Mouse (Mus musculus) effector memory CD4-positive, alpha-beta T cell, adult 7 months (primary cell): ENCODE results near the gene Pigo. TPM values are rescaled to one million over a fixed set of nuclear protein-coding genes. Genes with fewer than 3 reads are reported as not detected.

ENCODE experiments used
- polyA plus RNA-seq: library from polyadenylated mRNA; unstranded; fragments of 100-300 nt; shearing (Covaris generic); gene quantifications from one replicate; pipeline ENCODE4 v1.2.1, GENCODE M21; 2017

Gene Pigo
- polyA plus RNA-seq: 38.8 TPM

DNA sequence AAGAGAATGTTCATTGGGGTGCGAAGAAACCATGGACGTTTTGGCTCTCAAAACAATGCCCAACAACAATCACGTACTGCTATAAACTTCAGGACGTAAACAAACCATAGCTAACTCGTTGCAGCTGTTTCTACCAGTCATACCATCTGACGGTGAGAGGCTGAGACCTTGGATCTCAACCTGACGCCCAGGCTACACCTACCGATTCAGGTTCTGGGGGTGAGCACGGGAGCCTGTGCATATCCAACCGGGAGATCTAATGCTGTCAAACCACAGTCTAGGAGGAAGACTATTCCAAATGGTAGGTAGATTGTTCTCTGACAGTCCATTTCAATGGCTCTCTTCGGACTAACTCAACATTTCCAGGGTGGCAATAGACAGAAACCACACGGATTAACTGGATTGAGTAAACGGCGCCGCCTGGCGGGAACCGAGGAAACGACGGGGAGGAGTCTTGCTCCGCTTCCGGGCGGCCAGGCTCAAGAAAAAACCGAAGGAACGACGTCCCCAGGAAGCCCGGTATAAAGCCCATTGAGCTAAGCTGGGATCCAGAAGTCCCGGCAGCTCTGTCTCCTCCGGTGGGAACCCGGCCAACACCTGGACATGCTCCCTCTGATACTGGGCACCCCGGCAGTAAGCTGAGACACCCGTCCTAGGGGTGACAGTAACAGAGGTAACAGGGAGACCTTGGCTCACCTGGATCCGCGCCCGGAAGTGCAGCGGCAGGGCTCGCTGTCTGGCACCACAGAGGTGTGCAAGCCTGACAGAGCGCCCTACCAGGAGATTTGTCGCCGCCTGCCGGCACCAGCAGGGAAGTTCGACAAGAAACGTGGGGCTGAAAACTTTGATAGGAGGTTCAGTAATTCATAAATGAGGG is at the start of gene Pigo:
Gene Pigo, minus strand, starts transcription at position 736 of the 877 bp plus-strand sequence.

DNA sequence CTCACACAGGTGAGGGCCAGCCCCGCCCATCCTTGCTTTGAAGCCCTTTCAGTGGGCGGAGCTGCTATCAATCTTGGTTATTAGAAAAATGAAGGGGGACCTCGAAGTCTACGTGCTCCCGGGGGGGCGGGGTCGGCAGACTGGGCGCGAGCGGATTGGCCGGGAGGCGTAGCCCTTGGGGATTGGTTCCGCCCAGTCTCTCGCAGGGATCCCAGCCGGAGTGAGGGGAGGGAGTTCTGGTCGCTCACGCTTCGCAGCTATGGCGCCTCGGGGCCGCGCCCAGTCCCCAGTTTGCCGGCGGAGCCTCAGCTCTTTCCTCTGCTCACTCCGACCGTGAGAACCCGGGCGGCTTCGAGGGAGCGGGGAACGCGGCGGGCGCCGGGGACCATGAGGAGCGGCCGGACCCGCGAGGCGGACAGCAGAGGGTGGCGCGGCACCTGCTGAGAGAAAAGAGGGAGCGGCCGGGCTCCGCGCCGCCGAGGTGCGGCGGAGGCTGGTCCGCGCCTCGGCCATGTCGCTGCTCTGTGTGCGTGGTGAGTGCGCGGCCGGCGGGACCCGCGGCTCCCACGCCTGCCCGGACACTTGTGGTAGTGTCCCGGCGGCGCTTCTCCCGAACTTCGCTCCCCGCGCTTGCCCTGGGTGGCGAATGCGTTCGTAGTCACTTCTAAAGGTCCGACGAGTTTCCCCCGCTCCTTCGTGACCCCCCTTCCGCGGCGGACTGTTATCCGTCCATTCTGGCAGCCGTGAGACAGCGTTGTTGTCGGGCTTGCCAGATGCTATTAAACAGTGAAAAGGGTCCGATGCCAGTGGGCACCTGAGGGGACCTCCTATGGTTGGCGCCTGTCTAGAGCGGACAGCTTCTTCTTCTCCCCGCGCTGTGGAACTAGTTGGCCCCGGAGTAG is 33.4 kb upstream of the Pigo start, which contains the start of gene Unc13b:
Gene Unc13b, plus strand, starts transcription at position 201 of the 902 bp plus-strand sequence.

DNA sequence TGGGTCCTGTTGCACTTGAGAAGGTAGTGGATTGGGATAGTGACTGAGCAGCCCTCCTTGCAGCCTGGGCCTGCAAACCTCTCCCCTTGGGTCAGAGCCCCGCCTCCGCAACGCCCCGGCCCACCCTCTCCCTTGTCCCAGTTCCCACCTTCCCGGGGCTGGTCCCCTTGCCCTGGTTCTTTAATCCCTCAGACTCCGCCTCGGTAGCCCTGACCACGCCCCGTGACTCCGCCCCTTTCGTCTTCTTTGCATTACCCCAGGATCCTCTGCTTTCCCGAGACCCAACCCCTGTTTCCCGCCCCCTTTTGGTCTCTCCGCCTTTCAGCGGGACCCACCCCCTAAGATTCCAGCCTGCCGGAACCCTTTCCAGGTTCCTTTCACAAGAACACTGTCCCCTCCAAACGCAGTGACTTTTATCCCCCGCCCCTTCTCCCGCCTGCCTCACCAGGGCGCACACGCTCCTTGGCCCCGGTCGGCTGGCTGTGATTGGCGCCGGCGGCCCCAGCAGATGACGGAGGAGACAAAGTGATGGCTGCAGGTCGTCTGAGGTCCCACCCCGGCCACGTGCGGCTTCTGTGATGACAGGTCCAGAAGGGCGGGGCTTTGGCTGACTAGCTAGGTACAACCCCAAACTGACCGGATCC is 20.2 kb upstream of the Pigo start, which contains the start of gene Fam214b:
Gene Fam214b, minus strand, starts transcription at position 562 of the 644 bp plus-strand sequence.

DNA sequence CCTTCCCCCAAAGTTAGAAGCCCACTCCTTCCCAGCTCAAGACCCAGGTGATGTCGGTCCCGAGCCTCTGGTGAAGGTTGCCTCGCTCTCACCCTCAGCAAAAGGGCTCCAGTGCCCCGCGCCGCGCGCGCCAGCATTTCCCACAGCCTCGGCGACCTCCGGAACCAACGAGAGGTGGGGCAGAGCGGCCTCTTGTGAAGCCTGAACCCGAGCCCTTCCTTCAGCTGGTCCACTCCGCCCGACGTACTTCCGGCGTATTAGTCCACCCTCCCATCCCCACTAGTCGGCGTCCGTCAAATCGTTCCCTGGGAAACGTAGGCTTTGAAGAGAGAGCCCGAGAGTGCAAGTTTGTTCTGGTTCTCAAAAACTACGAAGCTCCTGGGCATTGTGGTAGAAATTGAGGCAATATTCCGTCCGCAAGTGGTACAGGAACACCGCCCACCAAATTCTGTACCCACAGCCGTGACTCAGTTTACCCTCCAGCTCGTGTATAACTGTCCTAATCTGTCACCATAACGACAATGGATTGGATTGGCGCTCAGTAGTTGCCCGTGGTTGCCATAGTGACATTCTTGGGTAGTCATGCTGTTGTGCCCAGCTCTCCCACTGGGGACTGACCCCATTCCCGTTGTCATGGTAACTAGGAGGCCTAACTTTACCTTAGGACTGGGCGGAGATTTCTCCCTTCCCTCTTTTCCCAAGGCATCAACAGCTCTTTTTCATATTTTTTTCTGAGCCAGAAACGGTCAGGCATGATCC is 5.8 kb upstream of the Pigo start, which contains the start of gene Stoml2:
Gene Stoml2, minus strand, starts transcription at position 474 of the 759 bp plus-strand sequence.

DNA sequence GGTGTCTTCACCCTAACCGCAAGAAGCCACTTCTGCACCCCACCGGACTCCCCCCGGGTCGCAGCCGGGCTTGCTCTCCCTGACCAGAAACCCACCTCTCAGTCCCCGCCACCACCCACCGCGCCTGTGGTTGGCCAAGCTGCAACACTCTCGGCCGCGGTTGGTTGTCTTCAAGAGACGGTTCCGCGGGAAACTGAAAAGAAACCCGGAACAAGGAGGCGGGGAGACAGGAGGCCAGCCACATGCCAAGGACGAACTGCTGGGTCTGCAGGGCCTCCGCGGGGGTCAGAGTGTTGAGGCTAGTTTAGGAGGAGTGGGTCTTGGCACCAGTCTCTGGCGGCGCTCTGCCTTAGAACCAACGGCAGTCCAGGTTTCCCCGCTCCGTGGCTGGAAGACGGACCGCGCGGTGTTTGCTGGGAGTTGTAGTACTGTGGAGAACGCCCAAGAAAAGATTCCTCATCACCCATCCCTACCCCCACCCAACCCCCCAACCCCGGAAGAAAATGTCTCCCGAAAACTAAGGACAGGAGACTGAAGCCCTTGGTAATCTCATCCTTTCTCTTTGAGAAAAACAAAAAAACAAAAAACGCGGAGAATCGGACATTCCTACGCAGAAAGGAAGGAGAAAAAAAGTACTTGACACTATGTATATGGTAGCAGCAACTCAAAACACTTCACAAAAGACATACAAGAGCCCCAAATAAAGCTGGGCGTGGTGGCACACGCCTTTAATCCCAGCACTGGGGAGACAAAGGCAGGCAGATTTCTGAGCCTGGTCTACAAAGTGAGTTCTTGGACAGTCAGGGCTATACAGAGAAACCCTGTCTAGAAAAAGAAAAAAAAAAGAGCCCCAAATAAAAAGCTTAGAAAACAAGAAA is 15.2 kb downstream of the Pigo start, which contains the start of gene Fancg:
Gene Fancg, minus strand, starts transcription at position 346 of the 878 bp plus-strand sequence.

DNA sequence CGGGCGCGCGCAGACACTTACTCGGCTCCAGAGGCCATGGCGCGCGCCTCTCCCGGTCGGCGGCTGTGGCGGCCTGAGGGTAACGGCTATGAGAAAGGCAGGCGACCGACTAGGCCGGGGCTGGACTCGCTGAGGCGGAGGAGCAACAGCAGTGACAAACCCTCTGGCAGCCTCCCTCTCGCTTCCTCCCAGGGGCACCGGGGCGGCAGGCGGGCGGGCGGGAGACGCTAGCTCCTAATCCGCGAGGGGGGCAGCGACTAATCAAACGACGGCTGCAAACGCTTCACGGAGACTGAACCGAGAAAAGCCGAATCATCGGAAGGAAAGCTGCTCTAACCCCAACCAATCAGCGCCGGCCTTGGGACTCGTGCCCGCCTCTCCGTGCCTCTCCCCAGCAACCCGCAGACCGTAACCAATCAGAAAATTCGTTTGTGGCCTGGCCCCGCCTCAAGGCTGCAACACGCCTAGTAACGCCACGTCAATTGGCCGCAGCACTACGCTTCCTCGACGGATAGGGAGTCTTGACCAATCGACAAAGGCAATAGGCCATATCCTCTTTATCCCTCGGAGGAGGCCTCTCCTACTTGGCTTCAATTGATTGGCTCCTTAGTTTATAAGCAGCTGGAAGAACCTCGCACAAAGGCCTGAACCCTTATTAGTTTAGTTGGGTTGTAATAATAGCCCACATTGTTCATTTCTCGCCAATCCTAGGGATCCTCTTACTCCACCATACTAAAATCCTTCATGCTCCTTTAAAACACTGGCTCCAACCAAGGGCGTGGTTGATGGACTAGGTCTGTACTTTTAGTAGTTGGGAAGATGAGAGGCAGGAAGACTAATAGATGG is 25.3 kb downstream of the Pigo start, which contains the start of gene Vcp:
Gene Vcp, minus strand, starts transcription at position 367 of the 846 bp plus-strand sequence.

DNA sequence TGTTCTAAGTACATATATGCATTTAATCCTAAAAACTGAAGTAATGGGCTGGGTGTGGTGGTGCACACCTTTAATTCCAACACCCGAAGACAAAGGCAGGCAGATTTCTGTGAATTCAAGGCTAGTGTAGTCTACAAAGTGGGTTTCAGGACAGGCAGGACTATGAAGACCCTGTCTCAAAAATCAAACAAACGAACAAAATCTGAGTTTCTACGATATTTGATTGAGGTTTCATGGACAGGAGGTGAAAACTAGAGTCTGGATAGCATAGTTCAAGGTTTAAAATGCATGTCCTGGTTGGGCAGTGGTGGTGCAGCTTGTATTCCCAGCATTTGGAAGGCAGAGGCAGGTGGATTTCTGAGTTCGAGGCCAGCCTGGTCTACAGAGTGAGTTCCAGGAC is 56.3 kb downstream of the Pigo start, which contains the start of gene 1700022I11Rik:
Gene 1700022I11Rik, plus strand, starts transcription at position 301 of the 400 bp plus-strand sequence.

Other genes starting within 250 kb of the Pigo start
- gene Fam205a1, start 171.9 kb downstream of the Pigo start, polyA plus RNA-seq: not detected
- gene Gm12394, start 169.0 kb downstream of the Pigo start, polyA plus RNA-seq: 0.15 TPM
- gene Fam205c, start 151.6 kb downstream of the Pigo start, polyA plus RNA-seq: not detected
- 0.51 TPM for gene Phf24, start 109.2 kb downstream of the Pigo start, polyA plus RNA-seq
- gene Dnajb5, start 76.0 kb downstream of the Pigo start, polyA plus RNA-seq: 17.1 TPM
- not detected for gene 1700022I11Rik, start 56.2 kb downstream of the Pigo start, polyA plus RNA-seq
- 260 TPM for gene Vcp, start 25.3 kb downstream of the Pigo start, polyA plus RNA-seq
- 19.1 TPM for gene Fancg, start 15.3 kb downstream of the Pigo start, polyA plus RNA-seq
- 80.4 TPM for gene Stoml2, start 5.9 kb upstream of the Pigo start, polyA plus RNA-seq
- 9.8 TPM for gene Fam214b, start 20.4 kb upstream of the Pigo start, polyA plus RNA-seq
- gene Unc13b, start 33.1 kb upstream of the Pigo start, polyA plus RNA-seq: 4.5 TPM
- 0.16 TPM for gene Atp8b5, start 241.3 kb upstream of the Pigo start, polyA plus RNA-seq